Mouse (Mus musculus) bone marrow, adult 2 months (tissue): Measurements from ENCODE around the gene Thbd. TPM values are rescaled to one million over a fixed set of nuclear protein-coding genes. Genes with fewer than 3 reads are reported as not detected.

ENCODE experiments used
- H3K27ac ChIP-seq: fragments of 200-500 bp; 2 replicates; pipeline ENCODE4 v1.5.1; 2012; ENCODE audit warnings: low read depth, mild to moderate bottlenecking, control low read depth, inconsistent platforms, low read length; ENCODE audit not compliant: control insufficient read depth, poor library complexity, insufficient read depth
- H3K4me1 ChIP-seq: fragments of 200-500 bp; 2 replicates; pipeline ENCODE4 v1.6.1; 2011; ENCODE audit warnings: low read length; ENCODE audit not compliant: control insufficient read depth, insufficient read depth
- H3K4me3 ChIP-seq: fragments of 200-500 bp; replicated peaks from 2 replicates; pipeline ENCODE3; 2011; ENCODE audit warnings: mild to moderate bottlenecking, low read depth, low read length, control low read depth; ENCODE audit not compliant: control insufficient read depth
- CTCF ChIP-seq: fragments of 200-500 bp; IDR thresholded peaks from 2 replicates; pipeline ENCODE4 v1.5.1; 2011; ENCODE audit warnings: low read length, control low read depth; ENCODE audit not compliant: control insufficient read depth, insufficient read depth
- POLR2A ChIP-seq: fragments of 200-500 bp; IDR thresholded peaks from 2 replicates; pipeline ENCODE4 v1.6.1; 2011; ENCODE audit warnings: low read depth, mild to moderate bottlenecking, control low read depth, low read length, borderline replicate concordance; ENCODE audit not compliant: control insufficient read depth
- WGBS: fragments of 180-500 bp; shearing (Covaris S2); methylation state at CpG from one replicate; pipeline ENCODE4 v1.1.7; 2018; 5-methylcytosine and 5-hydroxymethylcytosine counted together
- polyA plus RNA-seq: library from polyadenylated mRNA; stranded (reverse); fragments of >200 nt; gene quantifications from 2 replicates; pipeline ENCODE4 v1.2.4, GENCODE M21; 2011; ENCODE audit warnings: low replicate concordance; ENCODE audit not compliant: missing spikeins, insufficient read depth, insufficient read length

Gene Thbd
- polyA plus RNA-seq, 1 experiment: 5.9 TPM

GRCm38 (mm10) chr2:148432346-148432745 lies 24.4 kb upstream of the Thbd start:
- Histone ChIP-seq H3K4me1 (no peaks in the 10 kb centered on the region), H3K27ac (no peak overlapping the region), H3K4me3 (no peak overlapping the region)
- TF ChIP-seq CTCF (no peak), POLR2A (no peak)
- 58% methylated on average over 2 of the region's 2 CpGs for WGBS

GRCm38 (mm10) chr2:148430941-148431340 lies 23.0 kb upstream of the Thbd start:
- 69% methylated on average over 4 of the region's 4 CpGs for WGBS
- H3K4me1 ChIP-seq: peaks cover 1% of the 10 kb centered on the region; the same call in 1 of the 2 replicates
- H3K4me3 ChIP-seq: no peak overlapping the region
- TF ChIP-seq POLR2A: no peak
- no peak for TF ChIP-seq CTCF
- H3K27ac ChIP-seq: no peak overlapping the region

- no peak for TF ChIP-seq CTCF
- TF ChIP-seq POLR2A: no peak
- no peak overlapping the region for H3K27ac ChIP-seq
- H3K4me3 ChIP-seq: no peak overlapping the region
- peaks cover 1% of the 10 kb centered on the region; the same call in 1 of the 2 replicates for H3K4me1 ChIP-seq
Observed at GRCm38 (mm10) chr2:148429001-148429505, 21.1 kb upstream of the Thbd start.

- TF ChIP-seq POLR2A: no peak
- TF ChIP-seq CTCF: no peak
- no peak overlapping the region for H3K27ac ChIP-seq
- 30% methylated on average over 3 of the region's 3 CpGs for WGBS
Observed at GRCm38 (mm10) chr2:148428523-148428922, 20.5 kb upstream of the Thbd start.

GRCm38 (mm10) chr2:148427553-148427952 lies 19.6 kb upstream of the Thbd start:
- TF ChIP-seq CTCF (no peak), POLR2A (no peak)
- H3K27ac ChIP-seq: no peak overlapping the region
- no peak overlapping the region for H3K4me3 ChIP-seq
- 64% methylated on average over 3 of the region's 3 CpGs for WGBS
- H3K4me1 ChIP-seq: peaks cover 1% of the 10 kb centered on the region; the same call in 1 of the 2 replicates

More at GRCm38 (mm10) chr2:148428523-148428922, 20.5 kb upstream of the Thbd start:
- no peak overlapping the region for H3K4me3 ChIP-seq
- H3K4me1 ChIP-seq: peaks cover 1% of the 10 kb centered on the region; the same call in 1 of the 2 replicates

GRCm38 (mm10) chr2:148425709-148426382 lies 17.9 kb upstream of the Thbd start:
- no peak overlapping the region for H3K27ac ChIP-seq
- peaks cover 1% of the 10 kb centered on the region; the same call in 1 of the 2 replicates for H3K4me1 ChIP-seq
- 22% methylated on average over 5 of the region's 5 CpGs for WGBS
- no peak overlapping the region for H3K4me3 ChIP-seq
- TF ChIP-seq CTCF (no peak), POLR2A (no peak)

GRCm38 (mm10) chr2:148421706-148422105 lies 13.7 kb upstream of the Thbd start:
- TF ChIP-seq POLR2A (no peak), CTCF (no peak)
- no peak overlapping the region; the same call in 1 of the 2 replicates for H3K27ac ChIP-seq
- 60% methylated on average over 1 of the region's 1 CpGs for WGBS
- H3K4me1 ChIP-seq: peaks cover 1% of the 10 kb centered on the region; the same call in 1 of the 2 replicates
- H3K4me3 ChIP-seq: no peak overlapping the region

GRCm38 (mm10) chr2:148421112-148421511 lies 13.1 kb upstream of the Thbd start:
- Histone ChIP-seq H3K4me1 (peaks cover 1% of the 10 kb centered on the region; the same call in 1 of the 2 replicates), H3K4me3 (no peak overlapping the region), H3K27ac (peak overlapping the region; percentile 66; the same call in 1 of the 2 replicates)
- TF ChIP-seq POLR2A: no peak
- TF ChIP-seq CTCF: no peak
- WGBS: 15% methylated on average over 1 of the region's 1 CpGs
